Mouse (Mus musculus): ENCODE data around the gene Adrb1.
A peak's percentile ranks its signal among the peaks of the same experiment; 100 is the strongest.
"Not testable (repeated sequence)": the region's sequence is repeated elsewhere in the genome, so short reads cannot be mapped to it uniquely, and the experiment has no call there.

Gene Adrb1

GRCm38 (mm10) chr19:56750709-56751108 lies 28.7 kb downstream of the Adrb1 start:
- no peaks in the 10 kb centered on the region for H3K27me3 ChIP-seq (ENCODE audit: control insufficient read depth, insufficient read depth, low read length, poor library complexity, severe bottlenecking)
- no peaks in the 10 kb centered on the region for H3K36me3 ChIP-seq (ENCODE audit: control insufficient read depth, insufficient read depth, low read length, poor library complexity, severe bottlenecking)
- DNase-seq (ENCODE audit: low read depth, low spot score) = no peak

GRCm38 (mm10) chr19:56754456-56754855 lies 32.5 kb downstream of the Adrb1 start:
- not testable (repeated sequence) for H3K36me3 ChIP-seq (ENCODE audit: control insufficient read depth, insufficient read depth, low read length, poor library complexity, severe bottlenecking); DNase-seq (ENCODE audit: low read depth, low spot score); H3K27me3 ChIP-seq (ENCODE audit: control insufficient read depth, insufficient read depth, low read length, poor library complexity, severe bottlenecking)

- no peaks in the 10 kb centered on the region for H3K36me3 ChIP-seq (ENCODE audit: control insufficient read depth, insufficient read depth, low read length, poor library complexity, severe bottlenecking)
- DNase-seq (ENCODE audit: low read depth, low spot score) = peak; percentile 53
- H3K27me3 ChIP-seq (ENCODE audit: control insufficient read depth, insufficient read depth, low read length, poor library complexity, severe bottlenecking) = no peaks in the 10 kb centered on the region
These were observed 34.4 kb downstream of the Adrb1 start for GRCm38 (mm10) chr19:56756412-56756811.

DNA sequence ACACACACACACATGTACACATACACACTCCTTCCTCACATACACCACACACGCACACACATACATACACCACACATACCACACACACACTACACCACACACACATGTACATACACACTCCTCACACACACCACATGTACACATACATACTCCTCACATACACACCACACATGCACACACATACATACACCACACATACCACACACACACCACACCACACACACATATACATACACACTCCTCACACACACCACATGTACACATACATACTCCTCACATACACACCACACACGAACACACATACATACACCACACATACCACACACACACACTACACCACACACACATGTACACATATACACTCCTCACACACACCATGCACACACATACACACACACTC lies 36.3 kb downstream of the Adrb1 start:
- Histone ChIP-seq H3K27me3 (ENCODE audit: control insufficient read depth, insufficient read depth, low read length, poor library complexity, severe bottlenecking) (no peaks in the 10 kb centered on the region), H3K36me3 (ENCODE audit: control insufficient read depth, insufficient read depth, low read length, poor library complexity, severe bottlenecking) (no peaks in the 10 kb centered on the region)
- DNase-seq (ENCODE audit: low read depth, low spot score) = no peak

DNA sequence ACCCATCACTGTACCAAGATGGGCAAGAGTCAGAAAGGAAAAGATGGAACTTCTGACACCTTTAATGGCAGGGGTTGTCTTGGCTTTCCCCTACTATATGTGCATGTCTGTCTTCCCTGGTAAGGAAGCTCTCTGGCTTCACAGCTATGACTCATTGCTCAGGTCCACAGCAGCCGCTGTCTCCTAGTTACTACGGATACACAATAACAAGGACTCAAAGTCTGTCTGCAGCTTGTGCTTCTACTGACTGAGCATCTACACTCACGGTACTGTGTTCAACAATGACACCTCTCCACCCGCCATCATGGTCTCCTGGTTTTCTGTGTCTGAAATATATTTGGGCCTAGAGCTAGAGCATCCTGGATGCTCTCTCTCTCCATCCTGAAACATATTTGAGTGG lies 37.7 kb downstream of the Adrb1 start:
- DNase-seq (ENCODE audit: low read depth, low spot score) = no peak
- no peaks in the 10 kb centered on the region for H3K27me3 ChIP-seq (ENCODE audit: control insufficient read depth, insufficient read depth, low read length, poor library complexity, severe bottlenecking)
- no peaks in the 10 kb centered on the region for H3K36me3 ChIP-seq (ENCODE audit: control insufficient read depth, insufficient read depth, low read length, poor library complexity, severe bottlenecking)

GRCm38 (mm10) chr19:56760306-56760940 lies 38.4 kb downstream of the Adrb1 start:
- no peak for DNase-seq (ENCODE audit: low read depth, low spot score)
- H3K36me3 ChIP-seq (ENCODE audit: control insufficient read depth, insufficient read depth, low read length, poor library complexity, severe bottlenecking) = no peaks in the 10 kb centered on the region
- no peaks in the 10 kb centered on the region for H3K27me3 ChIP-seq (ENCODE audit: control insufficient read depth, insufficient read depth, low read length, poor library complexity, severe bottlenecking)

GRCm38 (mm10) chr19:56761096-56761495 lies 39.1 kb downstream of the Adrb1 start:
- Histone ChIP-seq H3K27me3 (ENCODE audit: control insufficient read depth, insufficient read depth, low read length, poor library complexity, severe bottlenecking) (no peaks in the 10 kb centered on the region), H3K36me3 (ENCODE audit: control insufficient read depth, insufficient read depth, low read length, poor library complexity, severe bottlenecking) (no peaks in the 10 kb centered on the region)
- no peak for DNase-seq (ENCODE audit: low read depth, low spot score)

DNA sequence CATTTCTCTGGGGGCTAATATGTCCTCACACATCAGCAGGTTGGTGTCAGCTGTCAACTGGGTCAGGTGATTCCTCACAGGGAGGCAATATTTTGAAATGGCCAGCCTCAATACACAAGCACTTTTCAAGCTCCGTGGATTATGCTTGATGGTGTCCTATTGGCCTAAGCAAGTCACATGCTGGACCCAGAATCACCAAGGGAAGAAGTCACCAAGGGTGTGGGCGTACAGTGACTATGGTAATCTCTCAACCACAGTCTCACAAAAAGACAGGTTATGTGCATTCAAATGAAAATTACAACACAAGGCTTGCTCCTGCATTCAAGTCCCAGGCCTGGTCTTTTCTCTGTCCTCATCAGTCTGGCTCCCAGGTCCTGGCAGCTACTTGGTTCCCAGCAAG lies 39.7 kb downstream of the Adrb1 start:
- Histone ChIP-seq H3K27me3 (ENCODE audit: control insufficient read depth, insufficient read depth, low read length, poor library complexity, severe bottlenecking) (no peaks in the 10 kb centered on the region), H3K36me3 (ENCODE audit: control insufficient read depth, insufficient read depth, low read length, poor library complexity, severe bottlenecking) (no peaks in the 10 kb centered on the region)
- DNase-seq (ENCODE audit: low read depth, low spot score) = no peak

- DNase-seq (ENCODE audit: low read depth, low spot score) = no peak
- no peaks in the 10 kb centered on the region for H3K27me3 ChIP-seq (ENCODE audit: control insufficient read depth, insufficient read depth, low read length, poor library complexity, severe bottlenecking)
- no peaks in the 10 kb centered on the region for H3K36me3 ChIP-seq (ENCODE audit: control insufficient read depth, insufficient read depth, low read length, poor library complexity, severe bottlenecking)
These were observed 40.7 kb downstream of the Adrb1 start for GRCm38 (mm10) chr19:56762686-56763085.

- no peaks in the 10 kb centered on the region for H3K27me3 ChIP-seq (ENCODE audit: control insufficient read depth, insufficient read depth, low read length, poor library complexity, severe bottlenecking)
- DNase-seq (ENCODE audit: low read depth, low spot score) = no peak
- no peaks in the 10 kb centered on the region for H3K36me3 ChIP-seq (ENCODE audit: control insufficient read depth, insufficient read depth, low read length, poor library complexity, severe bottlenecking)
These were observed 47.0 kb downstream of the Adrb1 start for GRCm38 (mm10) chr19:56769024-56769423.

DNA sequence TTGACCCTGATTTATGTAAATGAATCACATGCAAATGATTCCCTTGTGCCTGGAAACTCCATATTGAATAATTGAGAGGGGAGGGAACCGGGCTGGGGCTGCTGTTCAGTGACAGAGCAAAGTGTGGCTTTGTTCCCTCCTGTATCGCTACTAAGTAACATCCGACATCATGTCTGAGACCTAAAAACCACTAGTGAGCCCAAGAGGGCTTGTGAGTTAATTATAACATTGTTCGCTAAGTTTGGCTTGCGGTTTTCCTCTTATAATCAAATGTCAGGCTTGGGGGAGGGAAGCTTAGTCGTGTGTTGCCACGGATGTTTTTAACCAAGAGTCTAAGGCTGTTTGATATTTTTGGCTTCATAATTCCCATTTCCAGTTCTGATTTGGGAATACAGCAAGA lies 50.2 kb downstream of the Adrb1 start:
- peak; percentile 61 for DNase-seq (ENCODE audit: low read depth, low spot score)
- no peaks in the 10 kb centered on the region for H3K27me3 ChIP-seq (ENCODE audit: control insufficient read depth, insufficient read depth, low read length, poor library complexity, severe bottlenecking)
- no peaks in the 10 kb centered on the region for H3K36me3 ChIP-seq (ENCODE audit: control insufficient read depth, insufficient read depth, low read length, poor library complexity, severe bottlenecking)

DNA sequence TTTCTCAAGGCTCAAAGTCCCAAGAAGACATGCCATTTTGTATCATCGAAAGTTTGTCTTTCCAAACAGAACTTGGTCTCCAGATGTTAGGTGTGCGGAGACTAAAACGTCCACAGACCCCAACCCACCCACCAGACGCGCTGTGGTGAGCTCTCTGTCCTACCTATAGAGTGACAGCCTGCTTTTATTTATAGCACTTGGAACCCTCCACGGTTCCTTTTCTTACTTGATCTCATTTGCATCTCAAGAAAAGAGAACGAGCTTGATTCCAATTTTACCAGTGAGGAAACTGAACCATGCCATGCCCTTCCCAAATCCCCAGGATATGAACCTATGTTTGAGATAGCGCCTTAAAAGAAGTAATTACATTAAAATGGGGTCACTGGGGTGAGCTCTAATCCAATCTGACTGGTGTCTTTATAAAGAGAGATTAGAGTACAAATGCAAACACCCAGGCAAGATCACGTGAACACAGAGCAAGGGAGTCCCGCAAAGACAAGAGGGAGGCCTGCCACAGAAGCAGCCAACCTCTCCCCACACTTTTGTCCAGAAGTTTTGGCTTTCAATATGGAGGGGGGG lies 51.5 kb downstream of the Adrb1 start:
- DNase-seq (ENCODE audit: low read depth, low spot score) = no peak
- Histone ChIP-seq H3K36me3 (ENCODE audit: control insufficient read depth, insufficient read depth, low read length, poor library complexity, severe bottlenecking) (no peaks in the 10 kb centered on the region), H3K27me3 (ENCODE audit: control insufficient read depth, insufficient read depth, low read length, poor library complexity, severe bottlenecking) (no peaks in the 10 kb centered on the region)

DNA sequence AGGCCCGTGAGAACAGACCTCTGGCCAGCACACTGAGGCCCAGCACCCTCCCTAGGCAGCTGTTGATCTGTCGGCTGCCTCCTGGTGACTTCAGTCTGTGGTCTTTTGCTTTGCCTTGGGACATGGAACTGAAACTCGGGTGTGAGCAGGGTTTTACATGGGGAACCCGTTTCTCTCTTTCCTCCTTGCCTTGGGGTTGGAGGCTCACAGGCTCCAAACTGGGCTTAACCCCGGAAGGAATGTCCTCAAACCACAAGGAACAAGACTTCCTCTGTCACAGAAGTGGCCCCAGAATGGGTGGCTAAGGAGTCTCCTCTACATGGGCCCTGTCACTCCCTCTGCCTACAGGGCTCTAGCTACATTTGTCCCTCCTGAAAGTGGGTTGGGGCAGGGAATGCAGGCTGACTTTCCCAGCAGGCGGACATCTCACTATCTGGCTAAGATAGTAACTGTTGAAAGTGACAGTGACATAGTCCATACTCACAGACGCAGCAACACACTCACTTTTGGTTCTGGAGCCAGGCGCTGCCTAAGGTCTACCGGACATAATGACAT lies 52.5 kb downstream of the Adrb1 start:
- H3K36me3 ChIP-seq (ENCODE audit: control insufficient read depth, insufficient read depth, low read length, poor library complexity, severe bottlenecking) = no peaks in the 10 kb centered on the region
- DNase-seq (ENCODE audit: low read depth, low spot score) = peak; percentile 69

DNA sequence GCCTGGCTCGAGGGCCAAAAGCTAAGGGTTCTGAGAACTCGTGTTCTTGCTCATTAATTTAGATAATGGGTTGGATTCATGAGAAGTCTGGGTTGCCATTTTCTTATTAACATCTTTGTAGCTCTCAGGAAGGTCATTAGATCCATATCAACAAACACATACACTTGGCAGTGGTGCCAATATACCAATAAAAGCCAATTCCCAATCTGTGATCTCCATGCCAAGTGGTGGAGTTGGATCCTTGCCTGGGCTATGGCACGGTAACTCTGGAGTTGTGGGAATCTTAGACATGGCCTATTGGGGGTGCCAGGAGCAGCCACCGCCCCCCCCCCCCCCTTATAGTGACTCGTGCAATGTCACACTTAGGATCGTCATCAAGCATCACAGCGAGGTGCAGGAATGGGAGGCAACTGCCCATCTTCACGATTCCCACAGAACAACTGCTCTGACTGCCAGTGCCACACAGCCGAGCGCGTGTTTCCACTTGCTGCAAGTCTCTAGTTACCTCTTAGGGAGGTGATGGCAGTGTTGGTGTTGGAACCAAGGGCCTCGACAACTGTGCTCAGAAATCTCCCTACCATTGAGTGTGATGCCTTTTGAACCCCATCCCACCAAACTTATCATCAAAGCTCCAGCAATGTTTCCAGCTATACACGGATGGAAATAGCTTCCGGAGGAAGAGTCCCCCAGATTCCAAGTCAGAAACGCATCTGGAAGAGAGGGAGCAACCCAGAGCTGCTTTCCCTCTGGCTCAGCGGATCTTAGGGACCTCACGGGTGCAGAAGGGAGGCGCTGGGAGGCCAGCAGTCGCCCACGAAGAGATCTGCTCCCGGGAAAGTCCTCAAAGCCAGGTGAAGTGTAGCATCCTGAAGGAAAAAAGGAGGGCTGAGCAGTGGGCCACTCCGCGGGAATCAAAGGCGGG lies 53.2 kb downstream of the Adrb1 start:
- no peaks in the 10 kb centered on the region for H3K36me3 ChIP-seq (ENCODE audit: control insufficient read depth, insufficient read depth, low read length, poor library complexity, severe bottlenecking)
- no peak for DNase-seq (ENCODE audit: low read depth, low spot score)

More for the DNA sequence above, 52.5 kb downstream of the Adrb1 start:
- H3K27me3 ChIP-seq (ENCODE audit: control insufficient read depth, insufficient read depth, low read length, poor library complexity, severe bottlenecking) = no peaks in the 10 kb centered on the region

More for the DNA sequence above, 53.2 kb downstream of the Adrb1 start:
- H3K27me3 ChIP-seq (ENCODE audit: control insufficient read depth, insufficient read depth, low read length, poor library complexity, severe bottlenecking) = no peaks in the 10 kb centered on the region

Measured in splenic B cell, adult 2 months (primary cell).